Mouse (Mus musculus) embryonic facial prominence, embryonic 13.5 days (tissue): ENCODE measurements around the gene Tkfc. TPM values are rescaled to one million over a fixed set of nuclear protein-coding genes. Genes with fewer than 3 reads are reported as not detected.

ENCODE experiments used
- ATAC-seq: fragments of 200-750 bp; cut with Nextera tagmentation; 2 replicates; pipeline ENCODE4 v1.8.0; 2017; ENCODE audit warnings: low read depth; ENCODE audit not compliant: insufficient number of reproducible peaks, insufficient read depth, low FRiP score, low TSS enrichment
- H3K27ac ChIP-seq: fragments of 300-500 bp; sonication (generic); 2 replicates; pipeline ENCODE4 v1.5.1; 2015; ENCODE audit warnings: moderate library complexity, mild to moderate bottlenecking, inconsistent platforms
- H3K27me3 ChIP-seq: fragments of 300-500 bp; sonication (generic); 2 replicates; pipeline ENCODE4 v1.6.1; 2015; ENCODE audit warnings: mild to moderate bottlenecking, inconsistent platforms
- H3K36me3 ChIP-seq: fragments of 300-500 bp; sonication (generic); 2 replicates; pipeline ENCODE4 v1.6.1; 2015; ENCODE audit warnings: mild to moderate bottlenecking, inconsistent platforms
- H3K4me1 ChIP-seq: fragments of 300-500 bp; sonication (generic); 2 replicates; pipeline ENCODE4 v1.6.1; 2015; ENCODE audit warnings: inconsistent platforms
- H3K4me2 ChIP-seq: fragments of 300-500 bp; sonication (generic); 2 replicates; pipeline ENCODE4 v1.6.1; 2015; ENCODE audit warnings: moderate library complexity, mild to moderate bottlenecking, inconsistent platforms
- H3K4me3 ChIP-seq: fragments of 300-500 bp; sonication (generic); 2 replicates; pipeline ENCODE4 v1.5.1; 2015; ENCODE audit warnings: mild to moderate bottlenecking, inconsistent platforms
- H3K9ac ChIP-seq: fragments of 300-500 bp; sonication (generic); 2 replicates; pipeline ENCODE4 v1.6.1; 2015; ENCODE audit warnings: mild to moderate bottlenecking, inconsistent platforms
- H3K9me3 ChIP-seq: fragments of 300-500 bp; sonication (generic); 2 replicates; pipeline ENCODE4 v1.6.1; 2016; ENCODE audit warnings: inconsistent platforms
- WGBS: fragments of 180-500 bp; shearing (Covaris S2); methylation state at CpG from one replicate; pipeline ENCODE4 v1.1.7; 2015; ENCODE audit warnings: mixed read lengths; 5-methylcytosine and 5-hydroxymethylcytosine counted together
- polyA plus RNA-seq: library from polyadenylated mRNA; unstranded; fragments of >200 nt; fragmentation: Nextera tagmentation; extraction: Ambion mirVana; gene quantifications from 2 replicates; pipeline ENCODE4 v1.2.1, GENCODE M21; 2015

Tkfc gene
- polyA plus RNA-seq, 1 experiment from 2014 or later = 16.3 TPM

GRCm38 (mm10) chr19:10583550-10584146 lies 21.8 kb downstream of the Tkfc start:
- no peak overlapping the region for H3K4me2 ChIP-seq
- no peak for ATAC-seq
- no peak overlapping the region for H3K27ac ChIP-seq
- no peak overlapping the region for H3K9ac ChIP-seq
- H3K9me3 ChIP-seq = no peaks in the 10 kb centered on the region
- peaks cover 4% of the 10 kb centered on the region for H3K4me1 ChIP-seq
- peaks cover 14% of the 10 kb centered on the region for H3K36me3 ChIP-seq
- H3K4me3 ChIP-seq = no peak overlapping the region
- no peaks in the 10 kb centered on the region for H3K27me3 ChIP-seq
- 81% methylated on average over 7 of the region's 7 CpGs for WGBS

DNA sequence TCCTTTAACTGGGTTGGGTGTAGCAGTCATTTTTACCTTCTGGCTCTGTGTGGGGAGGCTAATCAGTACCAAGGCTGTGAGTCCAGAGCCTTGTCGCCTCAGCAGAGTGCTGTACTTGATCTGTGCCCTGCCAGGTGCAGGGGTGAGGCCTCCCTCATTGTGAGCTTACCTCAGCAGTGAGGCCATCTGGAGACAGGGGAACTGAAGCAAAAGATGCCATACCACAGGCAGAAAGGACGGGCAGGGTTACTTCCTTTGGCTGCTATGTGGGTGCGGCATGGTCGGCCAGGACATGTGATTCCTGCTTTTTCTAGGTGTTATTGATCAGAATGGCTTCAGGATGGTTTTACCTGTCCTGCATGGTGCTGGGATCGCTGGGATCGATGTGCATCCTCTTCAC lies 23.5 kb downstream of the Tkfc start:
- H3K4me3 ChIP-seq = no peak overlapping the region
- H3K27ac ChIP-seq = no peak overlapping the region
- H3K9ac ChIP-seq = no peak overlapping the region
- ATAC-seq = no peak
- H3K27me3 ChIP-seq = no peaks in the 10 kb centered on the region
- 85% methylated on average over 6 of the region's 6 CpGs for WGBS
- H3K4me1 ChIP-seq = peaks cover 13% of the 10 kb centered on the region
- no peaks in the 10 kb centered on the region for H3K9me3 ChIP-seq
- H3K4me2 ChIP-seq = no peak overlapping the region
- H3K36me3 ChIP-seq = peaks cover 10% of the 10 kb centered on the region

DNA sequence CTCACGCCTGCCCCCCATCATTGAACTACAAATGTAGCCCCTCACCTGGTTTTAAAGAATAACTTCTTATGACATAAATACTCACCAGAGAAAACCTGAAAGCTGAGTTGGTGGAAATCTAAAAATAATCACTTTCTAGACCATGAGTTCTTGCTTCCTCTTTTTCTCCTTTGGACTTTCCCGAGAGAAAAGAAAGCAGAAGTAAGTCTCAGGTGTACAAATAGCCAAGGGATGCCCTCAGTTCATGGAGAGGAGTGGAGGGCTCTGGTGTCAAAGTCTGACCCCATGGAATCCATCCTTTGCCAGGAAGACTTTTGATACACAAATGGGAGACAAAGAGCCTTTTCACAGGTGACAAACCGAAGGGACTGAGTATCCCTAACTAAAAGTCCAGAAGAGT lies 24.7 kb downstream of the Tkfc start:
- H3K4me1 ChIP-seq = peaks cover 18% of the 10 kb centered on the region
- 83% methylated on average over 3 of the region's 3 CpGs for WGBS
- no peak overlapping the region for H3K4me2 ChIP-seq
- H3K9me3 ChIP-seq = no peaks in the 10 kb centered on the region
- no peak for ATAC-seq
- no peak overlapping the region for H3K9ac ChIP-seq
- H3K36me3 ChIP-seq = peaks cover 7% of the 10 kb centered on the region
- H3K27ac ChIP-seq = no peak overlapping the region
- H3K27me3 ChIP-seq = no peaks in the 10 kb centered on the region
- no peak overlapping the region for H3K4me3 ChIP-seq

- Histone ChIP-seq H3K27ac (no peak overlapping the region), H3K4me2 (no peak overlapping the region), H3K9me3 (no peaks in the 10 kb centered on the region), H3K36me3 (peaks cover 9% of the 10 kb centered on the region), H3K9ac (no peak overlapping the region), H3K27me3 (no peaks in the 10 kb centered on the region), H3K4me1 (peaks cover 18% of the 10 kb centered on the region), H3K4me3 (no peak overlapping the region)
- 66% methylated on average over 3 of the region's 3 CpGs for WGBS
- ATAC-seq = no peak
Observed at GRCm38 (mm10) chr19:10580102-10580501, 25.4 kb downstream of the Tkfc start.

DNA sequence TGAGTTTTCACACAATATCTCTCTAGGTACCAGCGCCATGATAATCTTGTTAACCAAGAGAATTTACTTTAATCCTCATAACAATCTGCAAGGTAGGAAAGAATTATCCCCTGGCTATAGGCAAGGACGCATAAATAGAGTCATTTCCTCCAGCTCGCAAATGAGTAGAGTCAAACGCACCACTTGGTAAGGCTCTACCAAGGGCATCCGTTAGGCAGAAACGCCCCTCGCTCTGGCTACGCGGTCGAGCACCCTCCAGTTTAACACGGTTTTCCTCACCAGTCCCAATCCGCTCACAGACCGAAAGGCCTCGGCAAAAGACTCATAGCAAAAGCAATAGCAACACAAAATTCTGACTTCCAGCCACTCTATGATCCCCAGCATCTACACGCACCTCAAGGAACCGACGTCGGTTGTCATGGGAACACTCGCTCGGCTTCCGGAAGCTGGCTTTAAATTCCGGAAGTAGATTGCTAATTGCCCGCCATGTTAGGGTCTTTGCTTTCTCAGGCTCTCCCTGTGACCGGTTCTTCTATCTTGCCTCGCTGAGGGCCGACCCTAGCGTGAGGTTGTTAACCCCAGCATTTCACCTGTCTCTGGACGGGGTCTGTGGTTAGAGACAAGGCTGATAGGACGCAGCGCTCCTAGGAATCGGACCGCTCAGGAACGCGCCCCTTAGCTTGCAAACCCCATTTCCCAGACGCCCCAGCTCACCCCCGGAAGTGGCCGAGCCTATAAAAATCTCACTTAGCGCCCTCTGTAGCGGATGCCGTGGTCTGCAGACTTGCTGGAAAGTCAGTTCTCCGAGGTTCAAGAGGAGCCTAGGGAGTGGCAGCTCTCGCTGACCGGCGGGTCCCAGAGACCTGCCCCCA lies 28.5 kb downstream of the Tkfc start, which contains the start of the genes Cyb561a3 and Tmem138:
Gene Cyb561a3, plus strand, starts transcription at position 483 of the 872 bp plus-strand sequence.
Gene Tmem138, minus strand, starts transcription at position 673 of the 872 bp plus-strand sequence.
- Histone ChIP-seq H3K27me3 (no peaks in the 10 kb centered on the region), H3K4me1 (peaks cover 18% of the 10 kb centered on the region), H3K4me3 (peak within 1 kb of the TSS; percentile 68), H3K4me2 (peak within 1 kb of the TSS; percentile 84), H3K9ac (peak within 1 kb of the TSS; percentile 85), H3K36me3 (peaks cover 30% of the 10 kb centered on the region), H3K9me3 (no peaks in the 10 kb centered on the region), H3K27ac (peak within 1 kb of the TSS; percentile 88)
- WGBS = under 1% methylated on average over 44 of the region's 44 CpGs
- ATAC-seq = peak; percentile 91

- Histone ChIP-seq H3K36me3 (peaks cover 53% of the 10 kb centered on the region), H3K9me3 (no peaks in the 10 kb centered on the region), H3K4me2 (no peak overlapping the region), H3K27me3 (no peaks in the 10 kb centered on the region), H3K4me1 (no peaks in the 10 kb centered on the region), H3K9ac (no peak overlapping the region), H3K27ac (no peak overlapping the region), H3K4me3 (no peak overlapping the region)
- 95% methylated on average over 6 of the region's 6 CpGs for WGBS
- ATAC-seq = no peak
Observed at GRCm38 (mm10) chr19:10569627-10570026, 35.8 kb downstream of the Tkfc start.

DNA sequence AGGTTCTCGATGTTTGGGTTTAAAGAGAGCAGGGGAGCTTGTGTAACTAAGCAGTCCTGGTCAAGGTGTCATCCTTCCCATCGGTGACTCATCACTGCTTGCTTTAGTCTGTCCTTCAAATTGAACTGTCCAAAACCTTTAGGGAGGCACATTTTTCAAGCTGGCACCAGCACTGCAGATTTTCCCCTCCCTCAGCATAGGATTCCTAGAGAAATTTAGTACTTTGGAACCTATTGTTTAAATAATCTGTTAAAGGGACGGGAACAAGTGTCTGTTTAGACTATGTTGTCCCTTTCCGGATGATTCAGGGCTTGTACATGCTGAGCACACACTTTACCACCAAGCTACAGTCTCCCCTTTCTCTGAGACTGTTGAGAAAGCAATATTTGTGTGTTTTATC lies 40.2 kb downstream of the Tkfc start:
- 87% methylated on average over 4 of the region's 4 CpGs for WGBS

DNA sequence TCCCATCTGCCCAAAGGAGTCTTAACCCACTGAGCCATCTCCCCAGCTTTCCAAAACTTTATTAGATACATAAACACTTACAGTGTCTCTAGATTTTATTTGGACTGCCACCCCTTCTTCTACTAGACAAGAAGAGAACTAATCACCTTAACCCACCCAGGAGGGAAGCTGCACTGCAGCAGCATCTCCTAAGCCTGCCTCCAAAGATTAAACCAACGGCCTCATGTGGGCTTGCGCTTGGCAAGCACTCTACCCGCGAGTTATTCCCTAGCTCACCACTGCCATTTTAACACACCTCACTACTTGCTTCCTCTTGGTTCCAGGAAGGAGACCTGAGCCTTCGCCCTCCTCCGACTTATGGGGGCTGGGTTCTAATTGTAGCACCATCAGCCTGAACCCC lies 41.2 kb downstream of the Tkfc start:
- no peak overlapping the region for H3K27ac ChIP-seq
- H3K4me1 ChIP-seq = no peaks in the 10 kb centered on the region
- H3K4me2 ChIP-seq = no peak overlapping the region
- 83% methylated on average over 6 of the region's 6 CpGs for WGBS
- ATAC-seq = no peak
- no peak overlapping the region for H3K9ac ChIP-seq
- no peaks in the 10 kb centered on the region for H3K9me3 ChIP-seq
- peaks cover 4% of the 10 kb centered on the region; the same call in 1 of the 2 replicates for H3K36me3 ChIP-seq
- H3K4me3 ChIP-seq = no peak overlapping the region
- H3K27me3 ChIP-seq = no peaks in the 10 kb centered on the region

More for the DNA sequence above, 40.2 kb downstream of the Tkfc start:
- no peaks in the 10 kb centered on the region for H3K27me3 ChIP-seq
- no peaks in the 10 kb centered on the region for H3K9me3 ChIP-seq
- H3K4me2 ChIP-seq = no peak overlapping the region
- H3K9ac ChIP-seq = no peak overlapping the region
- H3K27ac ChIP-seq = no peak overlapping the region
- H3K36me3 ChIP-seq = peaks cover 13% of the 10 kb centered on the region
- no peak for ATAC-seq
- no peaks in the 10 kb centered on the region for H3K4me1 ChIP-seq
- H3K4me3 ChIP-seq = no peak overlapping the region

DNA sequence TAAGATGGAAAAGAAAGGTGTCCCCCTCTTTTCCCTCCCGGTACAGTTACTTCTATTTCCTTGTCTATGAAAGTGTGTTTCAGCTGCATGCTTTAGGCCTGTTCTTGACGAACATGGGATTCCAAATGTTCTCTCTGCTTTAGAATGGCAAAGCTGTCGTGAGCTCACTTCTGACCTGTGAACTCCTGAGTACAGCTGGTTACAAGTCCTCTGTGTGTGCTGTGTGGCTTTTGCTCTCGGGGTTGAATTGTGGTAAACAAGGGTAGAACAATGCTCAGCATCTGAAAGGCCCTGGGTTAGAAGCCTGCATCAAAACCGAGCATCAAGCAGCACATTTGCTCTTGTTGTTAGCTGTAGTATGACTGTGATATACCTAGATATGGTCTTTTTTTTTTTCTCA lies 43.1 kb downstream of the Tkfc start:
- Histone ChIP-seq H3K27ac (no peak overlapping the region), H3K4me1 (no peaks in the 10 kb centered on the region), H3K4me2 (no peak overlapping the region), H3K27me3 (no peaks in the 10 kb centered on the region), H3K9me3 (no peaks in the 10 kb centered on the region), H3K9ac (no peak overlapping the region), H3K4me3 (no peak overlapping the region), H3K36me3 (no peaks in the 10 kb centered on the region)
- ATAC-seq = no peak
- 30% methylated on average over 5 of the region's 5 CpGs for WGBS

GRCm38 (mm10) chr19:10561558-10562314 lies 43.7 kb downstream of the Tkfc start:
- no peaks in the 10 kb centered on the region for H3K9me3 ChIP-seq
- ATAC-seq = no peak
- no peaks in the 10 kb centered on the region for H3K36me3 ChIP-seq
- no peak overlapping the region for H3K27ac ChIP-seq
- H3K4me2 ChIP-seq = no peak overlapping the region
- no peaks in the 10 kb centered on the region for H3K4me1 ChIP-seq
- H3K27me3 ChIP-seq = no peaks in the 10 kb centered on the region
- H3K4me3 ChIP-seq = no peak overlapping the region
- peak overlapping the region; percentile 4; the same call in 1 of the 2 replicates for H3K9ac ChIP-seq
- WGBS = 45% methylated on average over 6 of the region's 6 CpGs

DNA sequence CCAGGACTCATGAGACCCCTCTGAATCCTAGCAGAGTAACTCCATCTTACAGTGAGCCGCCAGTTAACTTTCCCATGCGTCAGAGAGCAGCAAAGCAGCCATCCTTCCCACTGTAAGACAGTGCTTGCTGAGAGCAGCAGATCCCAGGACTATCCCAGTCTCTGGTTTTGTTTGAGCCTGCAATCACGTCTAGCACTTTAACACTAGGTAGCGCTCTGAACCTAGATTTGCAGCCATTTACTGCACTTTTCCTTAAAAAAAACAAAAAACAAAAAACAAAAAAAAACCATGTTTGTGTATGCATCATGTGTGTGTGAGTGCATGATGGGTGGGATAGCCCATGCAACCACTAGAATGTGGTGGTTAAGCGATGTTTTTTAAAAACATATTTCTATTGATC lies 45.3 kb downstream of the Tkfc start:
- WGBS = 40% methylated on average over 5 of the region's 5 CpGs

More for the DNA sequence above, 45.3 kb downstream of the Tkfc start:
- Histone ChIP-seq H3K27ac (no peak overlapping the region), H3K9ac (no peak overlapping the region), H3K4me2 (no peak overlapping the region), H3K9me3 (no peaks in the 10 kb centered on the region), H3K4me3 (no peak overlapping the region), H3K36me3 (no peaks in the 10 kb centered on the region), H3K27me3 (no peaks in the 10 kb centered on the region), H3K4me1 (peaks cover 8% of the 10 kb centered on the region)
- no peak for ATAC-seq
